Mouse (Mus musculus) heart, postnatal 14 days (tissue): Measurements from ENCODE around the gene Drd3. TPM values are rescaled to one million over a fixed set of nuclear protein-coding genes. Genes with fewer than 3 reads are reported as not detected.

ENCODE experiments used
- DNase-seq, 2 experiments: peaks; one replicate each; pipeline ENCODE4 v3.0.0; 2021 to 2022
- intact Hi-C: fragments of 180-260 bp; cut with DNase I; formaldehyde crosslinking; loops from one replicate; pipeline ENCODE4 v1.15.1; 2025
- total RNA-seq, 2 experiments: library from RNA; stranded (reverse); gene quantifications; 2 replicates each; pipeline ENCODE4 v1.2.3; 2021

The Drd3 gene
- total RNA-seq, 2 experiments from 2014 or later: not detected

- no peak for DNase-seq
- intact Hi-C loops: loop anchor here (5.0 to 10.0 kb wide), 4 partner anchors 205 to 1628 kb away; no protein-coding TSS in a partner anchor
Observed at GRCm38 (mm10) chr16:43800119-43800721, 46.4 kb downstream of the Drd3 start.

GRCm38 (mm10) chr16:43801137-43801536 lies 47.3 kb downstream of the Drd3 start:
- intact Hi-C loops: loop anchor here (5.0 to 10.0 kb wide), 4 partner anchors 206 to 1629 kb away; no protein-coding TSS in a partner anchor
- DNase-seq: no peak

- intact Hi-C loops: loop anchor here (5.0 to 10.0 kb wide), 4 partner anchors 207 to 1630 kb away; no protein-coding TSS in a partner anchor
- DNase-seq: peak; percentile 79 to 87
Observed at GRCm38 (mm10) chr16:43801791-43802307, 48.0 kb downstream of the Drd3 start.

DNA sequence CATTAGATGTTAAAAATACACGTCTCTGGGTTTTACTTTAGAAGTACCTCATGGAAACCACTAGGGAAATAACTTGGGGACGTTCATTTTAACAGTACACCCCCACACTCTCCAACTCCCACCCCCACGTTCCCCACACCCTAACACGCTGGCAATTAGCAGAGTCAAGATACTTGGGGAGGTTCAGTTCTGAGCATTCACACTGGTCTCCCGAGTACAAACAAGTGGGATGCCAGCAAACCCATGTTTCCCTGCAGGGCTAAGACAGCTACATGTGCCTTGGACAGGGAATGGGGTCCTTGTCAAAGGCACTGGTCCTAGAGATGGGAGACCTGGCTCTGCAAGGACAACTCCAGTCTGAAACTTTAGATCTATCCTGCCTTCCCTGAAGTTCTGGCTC lies 48.6 kb downstream of the Drd3 start:
- intact Hi-C loops: loop anchor here (5.0 to 10.0 kb wide), 4 partner anchors 208 to 1630 kb away; no protein-coding TSS in a partner anchor

DNA sequence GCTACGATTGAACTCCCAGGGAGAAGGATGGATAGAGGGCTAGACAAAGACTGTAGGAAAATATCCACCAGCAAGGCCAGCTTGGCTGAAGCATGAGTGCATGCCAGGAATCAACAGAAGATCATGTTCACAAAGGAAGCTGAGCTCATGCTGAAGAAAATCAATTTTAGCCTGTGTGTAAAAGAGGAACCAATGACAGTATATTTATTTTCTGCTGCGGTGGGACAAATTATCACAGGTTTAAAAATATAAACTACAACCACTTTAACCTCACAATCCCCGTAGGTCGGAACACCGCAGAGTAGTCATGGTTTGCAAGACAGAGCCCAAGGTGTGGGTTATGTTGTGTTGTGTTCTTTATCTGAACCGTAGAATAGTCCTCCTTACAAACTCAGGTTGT lies 50.5 kb downstream of the Drd3 start:
- intact Hi-C loops: loop anchor here (5.0 to 10.0 kb wide), 4 partner anchors 210 to 1632 kb away; no protein-coding TSS in a partner anchor
- DNase-seq: no peak

More for the DNA sequence above, 48.6 kb downstream of the Drd3 start:
- DNase-seq: no peak

DNA sequence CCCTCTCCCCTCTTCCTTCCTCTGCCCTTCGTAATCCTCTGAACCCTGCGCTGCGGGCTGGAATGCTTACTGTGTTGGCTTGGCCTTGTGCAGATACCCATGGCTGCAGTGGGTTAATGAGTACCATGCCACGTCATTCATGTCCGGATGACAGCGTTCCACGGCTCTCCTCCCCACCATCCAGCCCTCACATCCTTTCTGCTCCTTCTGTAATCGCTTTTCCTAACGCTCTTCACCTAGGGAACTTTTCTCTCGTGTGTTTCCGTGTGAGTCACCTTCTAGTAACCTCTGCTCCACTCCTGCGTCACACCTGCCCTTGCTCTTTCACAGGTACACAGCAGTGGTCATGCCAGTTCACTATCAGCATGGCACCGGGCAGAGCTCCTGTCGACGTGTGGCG lies 53.2 kb downstream of the Drd3 start:
- intact Hi-C loops: loop anchor here (10.0 kb wide), 3 partner anchors 212 to 892 kb away; no protein-coding TSS in a partner anchor
- DNase-seq: no peak

DNA sequence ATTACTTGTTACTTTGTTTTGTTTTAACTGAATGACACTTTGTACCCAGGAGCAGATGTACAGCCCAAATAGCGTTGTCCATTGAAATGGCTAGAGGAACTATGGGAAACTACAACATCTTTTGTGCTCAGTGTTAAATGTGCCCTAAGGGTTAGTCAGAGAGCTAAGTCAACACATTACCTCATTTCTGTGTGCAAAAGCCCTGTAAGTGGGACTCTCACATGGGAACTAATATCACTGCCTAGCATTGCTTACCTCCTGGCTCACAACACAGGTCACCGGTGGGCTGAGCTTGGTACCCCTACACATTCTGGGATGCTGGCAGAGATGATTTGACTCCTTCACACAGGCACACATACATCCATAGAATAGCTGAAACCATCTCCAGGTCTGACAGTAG lies 55.6 kb downstream of the Drd3 start:
- DNase-seq: no peak
- intact Hi-C loops: loop anchor here (10.0 kb wide), 3 partner anchors 215 to 895 kb away; no protein-coding TSS in a partner anchor

- intact Hi-C loops: no loop called here
- DNase-seq: no peak
Observed at GRCm38 (mm10) chr16:43811402-43811801, 57.6 kb downstream of the Drd3 start.

DNA sequence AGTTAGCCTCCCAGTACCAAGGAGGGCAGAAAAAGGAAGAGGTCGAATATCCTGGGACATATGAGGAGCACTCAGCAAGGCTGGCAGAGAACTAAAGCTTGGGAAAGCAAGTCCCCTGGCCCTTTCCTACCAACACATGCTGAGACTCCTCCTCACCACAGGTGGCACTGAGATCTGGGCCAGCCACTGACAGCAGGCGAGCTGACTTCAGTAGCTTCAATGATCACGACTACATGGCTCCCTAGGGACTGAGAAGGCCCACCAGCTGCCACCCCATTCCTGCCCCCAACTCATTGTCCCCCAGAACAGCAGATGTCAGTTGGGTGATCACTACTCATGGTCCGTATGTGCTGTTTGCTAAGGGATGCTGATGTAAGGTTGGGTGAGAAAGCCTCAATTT lies 60.8 kb downstream of the Drd3 start:
- DNase-seq: no peak
- intact Hi-C loops: no loop called here

GRCm38 (mm10) chr16:43816321-43816720 lies 62.5 kb downstream of the Drd3 start:
- intact Hi-C loops: no loop called here

GRCm38 (mm10) chr16:43818404-43818803 lies 64.6 kb downstream of the Drd3 start:
- no peak for DNase-seq
- intact Hi-C loops: no loop called here

More at GRCm38 (mm10) chr16:43816321-43816720, 62.5 kb downstream of the Drd3 start:
- DNase-seq: no peak

DNA sequence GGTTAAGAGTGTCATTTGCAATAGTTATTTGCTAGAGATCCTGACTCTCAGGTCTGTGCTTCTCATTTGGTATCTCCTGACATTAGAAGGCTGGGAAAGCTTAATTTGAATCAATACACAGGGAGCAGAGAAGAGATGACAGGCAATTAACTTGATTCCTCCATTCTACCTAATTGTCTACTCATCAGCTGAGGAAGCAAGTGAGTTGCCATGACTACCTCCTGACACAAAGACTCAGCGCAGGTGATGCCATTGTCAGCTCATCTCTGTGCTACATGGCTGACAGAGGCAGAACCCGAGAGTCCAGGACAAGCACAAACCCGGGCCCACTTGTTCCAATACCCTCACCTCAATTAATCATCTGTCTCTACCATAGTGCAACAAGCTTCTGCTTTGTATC lies 73.7 kb downstream of the Drd3 start:
- intact Hi-C loops: no loop called here
- DNase-seq: no peak

GRCm38 (mm10) chr16:43831957-43832356 lies 78.1 kb downstream of the Drd3 start:
- intact Hi-C loops: no loop called here
- DNase-seq: no peak

- intact Hi-C loops: no loop called here
- DNase-seq: no peak
Observed at GRCm38 (mm10) chr16:43841236-43841635, 87.4 kb downstream of the Drd3 start.

- DNase-seq: no peak
- intact Hi-C loops: no loop called here
Observed at GRCm38 (mm10) chr16:43849839-43850238, 96.0 kb downstream of the Drd3 start.

- DNase-seq: no peak
- intact Hi-C loops: no loop called here
Observed at GRCm38 (mm10) chr16:43858941-43859476, 105.2 kb downstream of the Drd3 start.

- no peak for DNase-seq
- intact Hi-C loops: no loop called here
Observed at GRCm38 (mm10) chr16:43860624-43861023, 106.8 kb downstream of the Drd3 start.

GRCm38 (mm10) chr16:43869805-43870204 lies 116.0 kb downstream of the Drd3 start:
- intact Hi-C loops: no loop called here
- DNase-seq: no peak

DNA sequence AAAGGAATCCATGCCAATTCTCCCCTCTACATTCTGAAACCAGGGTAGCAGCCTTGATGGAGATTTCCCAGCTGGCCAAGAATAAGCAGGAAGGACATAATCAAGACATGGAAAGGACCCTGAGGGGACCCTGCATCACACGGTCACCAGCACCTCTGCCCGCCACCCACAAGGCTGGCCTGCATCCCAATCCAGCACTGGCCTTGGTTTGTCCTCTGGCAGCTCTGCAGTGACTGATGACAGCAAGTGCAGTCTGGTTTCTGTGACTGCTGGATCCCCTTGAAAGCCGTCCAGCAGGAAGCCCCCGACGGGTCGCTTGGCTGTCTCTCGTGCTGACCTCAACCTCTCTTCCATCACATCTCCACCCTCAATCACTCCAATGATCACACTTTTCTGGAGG lies 117.6 kb downstream of the Drd3 start:
- DNase-seq: peak; percentile 16 to 47
- intact Hi-C loops: no loop called here
